Mouse (Mus musculus): ENCODE data around the gene Limd1.
"Not testable (repeated sequence)": the region's sequence is repeated elsewhere in the genome, so short reads cannot be mapped to it uniquely, and the experiment has no call there.

Gene Limd1

DNA sequence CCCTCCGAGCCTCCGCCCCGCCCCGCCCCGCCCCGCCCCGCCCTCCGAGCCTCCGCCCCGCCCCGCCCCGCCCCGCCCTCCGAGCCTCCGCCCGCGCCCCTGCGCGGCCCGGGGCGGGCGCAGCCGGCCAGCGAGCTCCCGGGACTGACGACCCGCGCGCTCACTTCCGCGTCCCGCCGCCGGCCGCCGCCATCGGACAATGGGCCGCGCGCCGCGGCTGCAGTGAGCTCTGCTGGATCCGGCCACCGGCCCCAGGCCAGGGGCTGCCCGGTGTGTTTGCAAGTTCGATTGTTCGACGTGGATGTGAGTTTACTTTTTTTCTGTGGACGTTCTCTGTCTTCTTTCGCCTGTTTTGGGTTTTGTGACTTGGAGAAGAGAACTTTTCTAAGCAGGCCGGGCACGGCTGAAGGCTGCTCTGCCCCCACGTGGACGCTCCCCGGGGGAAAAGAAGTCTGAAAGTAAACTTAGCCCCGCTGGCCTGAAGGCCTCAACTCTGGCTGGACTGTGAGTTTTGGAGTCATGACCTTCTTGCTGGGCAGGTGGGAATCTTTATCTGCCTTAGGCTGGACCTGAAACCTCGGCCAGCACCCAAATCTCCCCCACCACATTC lies at the start of gene Limd1:
Limd1 (plus strand) TSS at position 121 of the 610 bp plus-strand sequence.
- peak; percentile 68 to 75 for DNase-seq (ENCODE audit: low spot score in 2 of 2)

DNA sequence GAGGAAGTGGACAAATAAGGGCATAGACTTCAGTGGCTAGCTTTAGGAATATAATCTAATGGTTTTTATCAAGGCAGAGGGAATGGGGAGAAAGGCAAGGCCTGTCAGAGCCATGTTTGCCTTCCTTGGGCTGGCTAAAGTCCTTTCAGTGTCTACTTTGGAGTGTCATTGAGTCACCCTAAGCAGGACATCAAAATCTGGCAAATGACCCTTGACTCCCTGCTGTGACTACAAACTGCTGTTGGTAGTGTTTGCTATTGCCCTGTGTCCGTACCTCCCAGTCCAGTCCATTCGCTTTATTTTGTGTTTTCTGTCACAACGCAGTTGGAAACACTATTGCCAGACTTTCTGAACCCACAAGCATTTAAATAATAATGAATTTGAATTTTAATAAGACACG lies 48.6 kb upstream of the Limd1 start:
- no peak for DNase-seq (ENCODE audit: low spot score in 2 of 2)

DNA sequence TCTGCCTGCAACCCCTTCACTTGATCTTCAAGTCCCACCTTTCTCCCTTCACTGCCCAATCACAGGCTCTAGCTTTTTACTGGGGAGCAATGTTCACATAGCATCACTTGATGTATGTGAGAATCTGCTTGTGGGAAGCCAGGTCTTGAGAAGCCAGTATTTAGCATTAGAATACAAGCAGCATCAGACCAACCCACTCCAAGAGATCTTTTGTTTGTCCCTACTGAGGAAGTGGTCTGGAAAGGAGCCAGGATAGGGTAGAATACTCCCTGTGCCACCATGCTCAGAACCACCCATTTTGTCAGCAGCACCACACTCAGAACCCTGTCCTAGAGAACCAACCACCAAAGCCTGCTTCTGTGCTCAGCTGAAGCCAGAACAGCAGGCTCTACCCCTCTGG lies 47.5 kb upstream of the Limd1 start:
- no peak for DNase-seq (ENCODE audit: low spot score in 2 of 2)

DNA sequence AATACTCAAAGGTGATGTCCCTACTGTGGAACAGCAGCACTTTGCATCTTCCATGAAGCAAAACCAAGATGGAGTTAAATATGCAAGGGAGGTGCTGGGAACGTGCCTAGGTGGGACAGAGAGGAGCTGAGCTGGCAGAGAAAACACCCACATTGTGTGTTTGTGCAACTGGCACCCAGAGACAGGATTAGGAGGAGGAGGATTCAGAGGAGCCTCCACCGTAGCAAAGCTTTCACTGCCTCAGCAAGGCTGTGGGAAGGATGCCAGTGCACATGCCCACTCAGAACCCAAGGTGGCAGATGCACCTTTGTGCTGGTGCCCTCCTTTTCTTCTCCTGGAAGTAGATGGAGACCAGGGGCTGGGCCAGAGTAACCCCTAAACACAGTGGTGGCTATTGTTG lies 40.3 kb upstream of the Limd1 start:
- DNase-seq (ENCODE audit: low spot score in 2 of 2), result no peak

- DNase-seq (ENCODE audit: low spot score in 2 of 2), result no peak
Measured at GRCm38 (mm10) chr9:123440230-123441058, 38.1 kb upstream of the Limd1 start.

DNA sequence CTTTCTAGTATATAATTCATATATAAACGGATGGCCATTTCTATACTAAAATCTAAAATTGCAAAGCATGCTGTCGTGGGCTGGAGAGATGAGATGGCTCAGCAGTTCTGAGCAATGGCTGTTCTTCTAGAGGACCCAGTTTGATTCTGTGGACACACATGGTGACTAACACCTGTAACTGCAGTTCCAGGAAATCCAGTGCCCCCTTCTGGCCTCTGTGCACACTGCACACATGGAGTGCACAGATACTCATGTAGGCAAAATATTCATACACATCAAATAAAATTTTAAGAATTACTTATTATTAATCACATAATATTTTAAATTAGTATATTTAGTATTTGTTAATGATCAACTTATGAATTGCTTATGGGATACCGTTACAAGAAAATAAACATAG lies 31.4 kb upstream of the Limd1 start:
- DNase-seq (ENCODE audit: low spot score in 2 of 2), result not testable (repeated sequence)

DNA sequence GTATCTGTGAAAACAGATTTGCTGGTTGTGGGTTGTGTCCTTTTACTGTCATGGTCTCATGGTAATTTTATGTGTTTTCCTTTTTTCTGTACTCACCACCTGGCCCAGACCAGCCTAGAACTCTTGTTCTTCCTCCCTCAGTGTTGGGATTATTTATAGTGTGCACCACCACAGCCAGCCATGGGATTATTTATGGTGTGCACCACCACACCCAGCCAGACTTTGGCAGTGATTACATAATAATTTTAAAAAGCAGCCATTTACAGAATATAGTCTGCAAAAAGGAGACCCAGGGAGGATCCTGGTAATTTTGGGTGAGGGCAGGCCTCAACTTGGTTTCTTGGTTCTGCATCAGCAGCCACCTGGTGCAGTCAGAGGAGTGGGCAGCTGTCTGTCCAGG lies 29.9 kb upstream of the Limd1 start:
- DNase-seq (ENCODE audit: low spot score in 2 of 2), result no peak

DNA sequence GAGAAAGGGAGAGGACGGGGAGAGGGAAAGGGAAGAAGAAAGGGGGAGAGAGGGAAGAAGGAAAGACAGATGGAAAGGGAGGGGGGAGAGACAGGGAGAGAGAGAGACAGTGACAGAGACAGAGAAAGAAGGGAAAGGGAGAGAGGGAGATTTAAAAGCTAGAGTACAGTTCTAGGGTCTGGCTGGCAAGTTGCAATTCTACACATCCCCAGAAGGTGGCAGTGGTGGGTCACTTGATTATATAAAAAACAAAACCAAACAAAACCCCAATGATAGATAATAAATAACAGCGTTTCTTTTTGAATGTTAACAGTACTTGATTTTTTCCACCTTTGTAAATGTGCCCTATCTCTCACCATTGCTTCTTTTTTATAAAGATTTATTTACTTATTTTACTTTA lies 28.3 kb upstream of the Limd1 start:
- peak; percentile 33 to 48 for DNase-seq (ENCODE audit: low spot score in 2 of 2)

- no peak for DNase-seq (ENCODE audit: low spot score in 2 of 2)
Measured at GRCm38 (mm10) chr9:123451772-123452171, 26.7 kb upstream of the Limd1 start.

GRCm38 (mm10) chr9:123456634-123457602 lies 21.6 kb upstream of the Limd1 start:
- DNase-seq (ENCODE audit: low spot score in 2 of 2), result no peak

GRCm38 (mm10) chr9:123457603-123458002 lies 20.9 kb upstream of the Limd1 start:
- DNase-seq (ENCODE audit: low spot score in 2 of 2), result no peak

- DNase-seq (ENCODE audit: low spot score in 2 of 2), result no peak
Measured at GRCm38 (mm10) chr9:123467141-123467620, 11.3 kb upstream of the Limd1 start.

DNA sequence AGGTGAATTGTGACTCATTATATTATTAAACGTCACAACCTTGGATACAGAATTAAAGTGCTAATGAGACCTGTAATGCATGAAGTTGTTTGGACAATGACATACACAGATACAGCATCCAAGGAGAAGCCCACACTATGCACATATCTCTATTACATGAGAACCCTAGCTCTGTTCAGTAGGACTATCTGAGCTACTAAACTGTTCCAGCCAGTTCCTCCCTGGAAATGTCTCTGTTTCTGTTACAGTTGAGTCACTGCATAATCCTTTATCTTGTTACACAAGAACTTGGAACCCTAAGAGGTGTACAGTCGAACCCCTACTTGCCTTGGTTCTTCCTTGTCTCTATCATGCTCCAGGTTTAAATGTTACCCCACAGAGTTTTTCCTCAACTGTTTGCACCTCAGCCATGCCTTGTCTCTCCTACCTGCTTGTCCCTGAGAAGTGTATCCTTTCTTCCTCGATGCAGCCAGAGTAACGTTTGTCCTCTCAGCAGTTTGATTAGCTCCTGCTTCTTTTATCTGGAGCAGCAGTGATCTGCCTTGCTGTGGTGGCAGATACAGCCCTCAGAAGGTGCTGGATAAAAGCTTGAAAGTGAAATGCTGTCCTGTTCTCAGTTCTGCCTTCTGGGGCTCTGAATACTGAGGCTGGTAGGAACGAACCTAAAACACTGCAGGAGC lies 10.0 kb upstream of the Limd1 start:
- no peak for DNase-seq (ENCODE audit: low spot score in 2 of 2)

DNA sequence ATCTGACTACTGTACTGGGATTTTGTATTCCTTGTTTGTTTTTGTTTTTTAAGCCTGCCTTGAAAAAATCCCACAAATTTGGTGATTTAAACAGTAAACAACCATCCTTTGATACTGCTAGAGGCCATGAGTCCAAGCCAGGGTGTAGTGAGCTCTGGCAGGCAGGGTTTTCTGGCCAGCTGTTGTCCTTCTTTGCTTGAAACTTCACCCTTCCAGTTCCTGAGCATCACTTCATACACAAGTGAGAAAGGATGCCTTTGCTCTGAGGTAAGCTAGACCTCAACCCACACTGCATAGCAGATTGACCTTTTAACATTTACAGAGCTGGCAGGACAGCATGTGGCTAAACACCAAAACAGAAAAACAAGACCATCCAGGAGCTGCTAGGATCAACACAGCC lies 9.4 kb upstream of the Limd1 start:
- no peak for DNase-seq (ENCODE audit: low spot score in 2 of 2)

GRCm38 (mm10) chr9:123473377-123473776 lies 5.1 kb upstream of the Limd1 start:
- DNase-seq (ENCODE audit: low spot score in 2 of 2), result no peak

DNA sequence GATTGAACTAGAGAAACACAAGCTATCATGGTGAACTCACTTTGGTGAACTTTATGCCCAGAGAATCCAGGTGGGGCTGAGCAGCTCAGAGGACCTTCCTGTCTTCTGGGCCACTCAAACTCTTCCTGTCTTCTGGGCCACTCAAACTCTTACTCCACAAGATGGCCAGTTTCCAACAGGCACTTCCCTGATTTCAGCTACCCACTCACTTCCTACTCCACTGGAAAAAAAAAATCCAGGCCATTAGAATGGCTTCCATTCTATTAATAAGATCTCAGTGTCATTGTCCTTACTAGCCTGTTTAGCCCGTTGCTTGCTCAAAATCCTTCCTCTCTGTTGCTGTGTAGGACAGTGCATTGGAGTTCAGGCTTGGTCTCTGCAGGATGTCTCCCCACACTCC lies 2.9 kb upstream of the Limd1 start:
- no peak for DNase-seq (ENCODE audit: low spot score in 2 of 2)

DNA sequence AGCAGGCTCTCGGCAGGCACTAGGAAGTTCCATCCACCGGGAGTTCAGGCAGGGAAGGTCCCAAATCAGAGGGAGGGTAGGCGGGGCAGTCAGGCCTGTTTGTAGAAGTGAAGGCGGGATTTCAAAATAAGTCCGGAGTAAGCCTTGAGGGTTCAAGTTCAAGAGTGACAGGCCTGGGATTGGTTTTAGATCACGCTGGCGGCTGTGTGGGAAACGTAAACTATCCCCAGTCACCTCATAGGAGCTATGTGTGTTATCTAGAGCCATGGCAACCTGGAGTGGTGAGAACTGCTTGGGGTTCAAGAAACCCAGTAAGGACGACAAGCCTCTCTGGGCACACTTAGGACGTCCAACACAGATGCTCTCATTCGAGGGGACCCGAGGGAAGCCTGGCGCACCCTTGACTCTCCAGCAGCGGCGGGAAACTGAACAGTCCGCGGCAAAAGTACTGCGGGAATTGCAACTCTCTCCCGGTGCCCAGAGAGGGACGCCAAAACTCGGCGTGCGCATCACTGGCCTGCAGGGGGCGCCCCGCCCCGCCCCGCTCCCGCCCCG lies 398 bp upstream of the Limd1 start:
- DNase-seq (ENCODE audit: low spot score in 2 of 2), result peak in 1 of 2 experiments; percentile 48

- peak in 1 of 2 experiments; percentile 20 for DNase-seq (ENCODE audit: low spot score in 2 of 2)
Measured at GRCm38 (mm10) chr9:123479196-123479669, 727 bp downstream of the Limd1 start.

GRCm38 (mm10) chr9:123479876-123480252 lies 1.4 kb downstream of the Limd1 start:
- DNase-seq (ENCODE audit: low spot score in 2 of 2), result no peak

- peak; percentile 84 to 86 for DNase-seq (ENCODE audit: low spot score in 2 of 2)
Measured at GRCm38 (mm10) chr9:123480253-123480921, 1.9 kb downstream of the Limd1 start.

Data from spleen, postnatal 36 days (tissue).